Mouse (Mus musculus): ENCODE results near the gene Slc24a4. TPM values are rescaled to one million over a fixed set of nuclear protein-coding genes. Genes with fewer than 3 reads are reported as not detected.

The Slc24a4 gene
- polyA plus RNA-seq, 1 experiment from 2014 or later, result 0.20 TPM

- no peaks in the 10 kb centered on the region for H3K27me3 ChIP-seq
- 61% methylated on average over 11 of the region's 11 CpGs for WGBS (ENCODE audit: insufficient replicate concordance)
- no peaks in the 10 kb centered on the region for H3K9me3 ChIP-seq (replicated peaks)
- H3K27ac ChIP-seq (replicated peaks), result peak overlapping the region; percentile 48; the same call in 1 of the 2 replicates
- no peak overlapping the region for H3K9ac ChIP-seq
- no peak overlapping the region for H3K4me2 ChIP-seq
- ATAC-seq (ENCODE audit: insufficient read depth), result no peak
- peaks cover 44% of the 10 kb centered on the region for H3K4me1 ChIP-seq (replicated peaks)
- H3K4me3 ChIP-seq (replicated peaks), result no peak overlapping the region
- peaks cover 13% of the 10 kb centered on the region for H3K36me3 ChIP-seq (replicated peaks)
These were observed 180.7 kb downstream of the Slc24a4 start for GRCm38 (mm10) chr12:102309099-102309799.

- 77% methylated on average over 8 of the region's 8 CpGs for WGBS (ENCODE audit: insufficient replicate concordance)
- no peak overlapping the region for H3K4me2 ChIP-seq
- ATAC-seq (ENCODE audit: insufficient read depth), result no peak
These were observed 181.3 kb downstream of the Slc24a4 start for GRCm38 (mm10) chr12:102309800-102310195.

GRCm38 (mm10) chr12:102310261-102310660 lies 181.7 kb downstream of the Slc24a4 start:
- H3K9me3 ChIP-seq (replicated peaks), result no peaks in the 10 kb centered on the region
- peaks cover 22% of the 10 kb centered on the region for H3K36me3 ChIP-seq (replicated peaks)
- 60% methylated on average over 3 of the region's 3 CpGs for WGBS (ENCODE audit: insufficient replicate concordance)
- H3K4me1 ChIP-seq (replicated peaks), result peaks cover 35% of the 10 kb centered on the region
- no peak overlapping the region for H3K4me3 ChIP-seq (replicated peaks)
- ATAC-seq (ENCODE audit: insufficient read depth), result no peak
- H3K27me3 ChIP-seq, result no peaks in the 10 kb centered on the region
- H3K4me2 ChIP-seq, result no peak overlapping the region
- no peak overlapping the region for H3K27ac ChIP-seq (replicated peaks)
- no peak overlapping the region for H3K9ac ChIP-seq

More at GRCm38 (mm10) chr12:102309800-102310195, 181.3 kb downstream of the Slc24a4 start:
- peaks cover 17% of the 10 kb centered on the region for H3K36me3 ChIP-seq (replicated peaks)
- H3K27me3 ChIP-seq, result no peaks in the 10 kb centered on the region
- H3K9ac ChIP-seq, result no peak overlapping the region
- no peak overlapping the region for H3K27ac ChIP-seq (replicated peaks)
- no peaks in the 10 kb centered on the region for H3K9me3 ChIP-seq (replicated peaks)
- H3K4me3 ChIP-seq (replicated peaks), result no peak overlapping the region
- peaks cover 39% of the 10 kb centered on the region for H3K4me1 ChIP-seq (replicated peaks)

- no peak overlapping the region for H3K9ac ChIP-seq
- ATAC-seq (ENCODE audit: insufficient read depth), result no peak
- H3K27me3 ChIP-seq, result no peaks in the 10 kb centered on the region
- no peak overlapping the region for H3K27ac ChIP-seq (replicated peaks)
- no peak overlapping the region for H3K4me3 ChIP-seq (replicated peaks)
- H3K9me3 ChIP-seq (replicated peaks), result no peaks in the 10 kb centered on the region
- H3K4me1 ChIP-seq (replicated peaks), result peaks cover 28% of the 10 kb centered on the region
- 66% methylated on average over 5 of the region's 5 CpGs for WGBS (ENCODE audit: insufficient replicate concordance)
- H3K36me3 ChIP-seq (replicated peaks), result peaks cover 27% of the 10 kb centered on the region
- H3K4me2 ChIP-seq, result no peak overlapping the region
These were observed 182.9 kb downstream of the Slc24a4 start for GRCm38 (mm10) chr12:102311454-102311853.

Other genes starting within 250 kb of the Slc24a4 start
- gene Trip11, start 215.5 kb upstream of the Slc24a4 start, polyA plus RNA-seq (2015; fragmentation: Nextera tagmentation; extraction: Ambion mirVana), result 8.5 and 9.3 TPM in 2 replicates
- gene Atxn3, start 170.5 kb upstream of the Slc24a4 start, polyA plus RNA-seq (2015; fragmentation: Nextera tagmentation; extraction: Ambion mirVana), result 7.6 and 10.5 TPM in 2 replicates
- gene Cpsf2, start 152.7 kb upstream of the Slc24a4 start, polyA plus RNA-seq (2015; fragmentation: Nextera tagmentation; extraction: Ambion mirVana), result 14.8 and 16.5 TPM in 2 replicates
- gene Rin3, start 154.3 kb downstream of the Slc24a4 start, polyA plus RNA-seq (2015; fragmentation: Nextera tagmentation; extraction: Ambion mirVana), result 7.1 and 8.1 TPM in 2 replicates